Mouse (Mus musculus) cerebellum, adult 2 months (tissue): Measurements from ENCODE around the gene H2afx.

Source experiments
- CTCF ChIP-seq: fragments of 200-500 bp; IDR thresholded peaks from 2 replicates; pipeline ENCODE4 v1.5.1; 2011; ENCODE audit warnings: low read depth, mild to moderate bottlenecking, control low read depth, low read length, moderate library complexity, borderline replicate concordance; ENCODE audit not compliant: insufficient read depth
- POLR2A ChIP-seq: fragments of 200-500 bp; IDR thresholded peaks from 2 replicates; pipeline ENCODE4 v1.6.1; 2011; ENCODE audit warnings: low read length, control low read depth, borderline replicate concordance; ENCODE audit not compliant: insufficient read depth

- no peak for TF ChIP-seq POLR2A
- TF ChIP-seq CTCF: no peak
Measured at GRCm38 (mm10) chr9:44338574-44338973, 4.1 kb downstream of the H2afx start.
